Mouse (Mus musculus): ENCODE data around the gene Tmpo.

DNA sequence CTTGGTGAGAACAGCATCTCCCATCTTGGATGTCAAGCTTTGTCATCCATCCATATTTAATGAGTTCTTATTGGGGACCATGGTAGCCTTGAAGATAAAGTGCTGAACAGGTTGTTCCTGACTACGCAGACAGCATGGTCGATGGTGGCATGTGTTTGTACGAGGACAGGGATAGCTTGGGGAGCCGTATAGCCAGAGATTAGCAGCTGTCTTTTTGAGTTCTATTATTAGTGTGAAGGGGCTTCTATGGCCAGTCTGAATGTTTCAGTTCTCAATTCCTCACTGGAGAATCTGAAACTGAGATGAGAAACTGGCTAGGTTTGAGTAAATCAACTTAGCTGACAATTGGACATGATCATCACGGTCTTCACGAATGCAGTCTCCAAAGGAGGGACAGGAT, 24.5 kb upstream of the Tmpo start:
- TF ChIP-seq CTCF (IDR thresholded peaks at IDR 0.05; ENCODE audit: low read depth) = no peak
- TF ChIP-seq EP300 (IDR thresholded peaks at IDR 0.05; ENCODE audit: low read depth) = no peak
